Mouse (Mus musculus): Measurements from ENCODE around the gene Adamts4.

The Adamts4 gene

GRCm38 (mm10) chr1:171256095-171256818, 6.0 kb downstream of the Adamts4 start:
- no peak for DNase-seq (ENCODE audit: low read depth, low spot score)

- peak; percentile 62 for DNase-seq (ENCODE audit: low read depth, low spot score)
Observed at GRCm38 (mm10) chr1:171256937-171257548, 6.8 kb downstream of the Adamts4 start.

- no peak for DNase-seq (ENCODE audit: low read depth, low spot score)
Observed at GRCm38 (mm10) chr1:171257781-171258180, 7.6 kb downstream of the Adamts4 start.

- no peak for DNase-seq (ENCODE audit: low read depth, low spot score)
Observed at GRCm38 (mm10) chr1:171258921-171259320, 8.7 kb downstream of the Adamts4 start.

DNA sequence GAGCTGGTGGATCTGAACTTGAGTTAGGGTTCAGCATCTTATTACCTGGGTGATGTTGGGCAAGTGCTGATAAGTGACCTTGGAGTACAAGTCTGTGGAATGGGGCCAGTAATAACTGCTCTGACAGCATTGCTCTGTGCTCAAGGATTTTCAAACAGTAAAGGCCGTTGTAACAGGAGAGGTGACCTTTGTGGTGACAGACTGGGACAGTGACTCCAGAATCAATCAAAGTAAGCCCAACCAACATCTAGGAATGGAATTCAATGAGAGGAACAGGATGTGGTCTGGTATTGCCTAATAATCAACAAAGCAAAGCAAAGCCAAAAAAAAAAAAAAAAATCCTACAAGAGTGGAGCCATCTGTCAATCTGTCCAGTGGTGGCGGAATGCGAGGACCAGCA, 10.1 kb downstream of the Adamts4 start:
- DNase-seq (ENCODE audit: low read depth, low spot score): no peak

DNA sequence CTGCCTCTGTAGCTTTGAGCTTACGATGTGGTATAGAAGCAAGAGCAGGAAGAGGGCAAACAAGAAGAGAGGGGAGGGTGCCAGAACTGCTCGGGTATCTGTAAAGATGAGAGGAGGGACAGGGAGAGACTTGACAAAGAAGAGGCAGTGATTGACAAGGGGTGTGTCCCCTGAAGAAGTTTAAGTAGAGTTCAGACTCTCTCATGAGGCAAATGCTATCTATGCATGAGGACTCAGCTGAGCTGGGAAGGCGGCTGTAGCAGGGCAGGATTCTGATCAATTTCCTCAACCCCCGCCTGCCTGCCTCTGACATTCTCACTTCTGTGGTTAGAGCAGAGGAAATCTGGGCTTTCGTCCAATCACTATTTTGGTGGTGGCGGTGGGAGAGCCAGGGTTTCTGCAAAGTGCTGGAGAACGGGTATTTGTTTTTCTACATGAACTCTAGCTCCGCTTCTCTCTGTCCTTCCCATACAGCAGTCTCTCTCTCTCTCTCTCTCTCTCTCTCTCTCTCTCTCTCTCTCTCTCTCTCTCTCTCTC, 12.4 kb downstream of the Adamts4 start:
- peak; percentile 70 for DNase-seq (ENCODE audit: low read depth, low spot score)

- DNase-seq (ENCODE audit: low read depth, low spot score): peak; percentile 68
Observed at GRCm38 (mm10) chr1:171263185-171263611, 13.0 kb downstream of the Adamts4 start.

DNA sequence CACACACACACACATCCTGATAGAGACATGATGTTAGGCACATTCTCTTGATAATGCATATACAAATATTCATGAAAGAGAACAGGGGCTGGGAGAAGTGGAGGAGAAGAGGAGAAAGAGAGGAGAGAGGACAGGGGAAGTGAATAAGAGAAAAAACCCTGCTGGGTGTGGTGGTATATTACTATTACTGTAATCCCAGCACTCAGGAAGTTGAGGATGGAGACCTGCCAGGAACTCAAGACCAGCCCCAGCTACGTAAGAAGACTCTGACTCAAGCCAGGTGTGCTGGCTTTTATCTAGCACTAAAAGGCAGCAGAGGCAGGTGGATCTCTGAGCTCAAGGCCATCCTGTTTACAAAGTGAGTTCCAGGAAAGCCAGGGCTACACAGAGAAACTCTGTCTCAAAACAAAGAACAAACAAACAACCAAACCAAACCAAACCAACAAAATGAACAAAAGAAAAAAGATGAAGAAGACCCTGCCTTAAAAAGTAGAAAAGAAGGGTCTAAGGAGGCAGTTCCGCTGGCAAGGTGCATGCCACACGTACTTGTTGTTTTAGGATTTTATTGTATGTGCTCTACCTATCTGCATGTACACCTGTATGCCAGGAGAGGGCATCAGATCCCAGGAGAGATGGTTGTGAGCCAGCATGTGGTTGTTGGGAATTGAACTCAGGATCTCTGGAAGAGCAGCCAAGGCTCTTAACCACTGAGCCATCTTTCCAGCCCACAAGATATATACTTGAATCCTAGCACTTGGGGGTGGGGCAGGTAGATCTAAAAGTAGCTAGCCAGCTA, 13.6 kb downstream of the Adamts4 start:
- no peak for DNase-seq (ENCODE audit: low read depth, low spot score)

DNA sequence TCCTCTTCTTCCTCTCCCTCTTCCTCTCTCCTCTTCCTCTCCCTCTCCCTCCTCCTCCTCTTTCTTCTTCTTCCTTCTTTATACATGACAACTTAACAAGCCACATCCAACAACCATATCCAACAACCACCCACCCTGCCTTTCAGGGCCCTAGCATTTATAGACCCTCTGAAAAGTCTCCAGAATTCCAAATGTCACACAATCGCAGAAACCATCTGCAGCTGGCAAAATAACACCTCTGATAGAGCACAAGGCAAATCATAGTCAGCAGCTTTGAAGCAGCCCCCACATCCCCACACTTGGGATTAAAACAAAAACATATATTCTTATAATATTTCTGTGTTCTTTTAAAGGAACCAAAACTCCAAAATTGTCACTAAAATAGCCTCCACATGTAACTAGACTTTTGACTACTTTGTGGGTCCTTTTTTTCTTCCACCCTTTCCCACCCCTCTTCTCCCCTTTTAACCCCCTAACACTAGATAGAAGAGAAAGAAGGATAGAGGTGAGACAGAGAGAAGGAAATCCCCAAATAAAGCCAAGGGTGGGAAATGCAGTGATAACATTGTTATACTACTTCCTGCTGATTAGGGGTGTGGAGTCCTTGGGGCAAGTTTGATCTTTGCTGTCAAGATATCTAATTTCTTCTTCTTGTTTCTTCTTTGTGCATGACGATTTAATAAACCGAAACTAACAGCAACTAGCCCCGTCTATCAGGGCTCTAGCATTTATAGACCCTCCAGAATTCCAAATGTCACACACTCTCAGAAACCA, 15.9 kb downstream of the Adamts4 start:
- DNase-seq (ENCODE audit: low read depth, low spot score): no peak

- no peak for DNase-seq (ENCODE audit: low read depth, low spot score)
Observed at GRCm38 (mm10) chr1:171268341-171268740, 18.1 kb downstream of the Adamts4 start.

DNA sequence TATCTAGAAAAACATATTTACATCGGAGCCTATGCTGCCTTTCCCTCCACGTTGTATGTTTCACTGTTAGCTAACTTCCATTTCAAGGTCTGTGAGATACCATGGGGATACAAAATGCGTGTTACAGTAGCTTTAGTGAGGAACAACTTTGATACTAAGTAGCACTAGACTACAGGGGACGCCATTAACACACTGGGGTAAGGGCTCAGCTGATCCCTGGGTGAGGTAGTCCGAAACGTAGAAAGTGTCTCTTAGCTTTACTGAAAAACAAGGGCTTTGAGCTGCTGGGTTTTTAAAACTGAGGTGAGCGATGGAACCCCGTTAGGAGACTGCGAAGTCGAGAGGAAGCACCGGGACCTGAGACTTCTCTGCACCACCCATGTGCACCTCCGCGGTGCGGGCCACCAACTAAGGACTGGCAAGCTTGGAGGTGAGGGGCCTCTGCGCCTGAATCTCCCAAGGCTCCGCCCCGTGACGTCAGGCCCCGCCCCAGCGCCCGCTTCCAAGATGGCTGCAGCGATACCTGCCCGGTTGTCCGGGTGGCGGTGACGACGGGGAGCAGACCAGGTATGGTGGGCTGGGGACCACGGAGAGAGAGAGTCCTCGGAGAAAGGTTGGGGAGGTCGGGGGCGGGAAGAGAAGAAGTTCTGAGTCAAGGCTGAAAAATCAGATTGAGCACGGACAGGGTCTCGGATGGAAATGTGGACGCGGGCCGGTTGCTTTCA, 19.8 kb downstream of the Adamts4 start, which contains the start of gene B4galt3:
Gene B4galt3, plus strand, starts transcription at position 481 of the 725 bp plus-strand sequence.
- peak; percentile 85 for DNase-seq (ENCODE audit: low read depth, low spot score)

DNA sequence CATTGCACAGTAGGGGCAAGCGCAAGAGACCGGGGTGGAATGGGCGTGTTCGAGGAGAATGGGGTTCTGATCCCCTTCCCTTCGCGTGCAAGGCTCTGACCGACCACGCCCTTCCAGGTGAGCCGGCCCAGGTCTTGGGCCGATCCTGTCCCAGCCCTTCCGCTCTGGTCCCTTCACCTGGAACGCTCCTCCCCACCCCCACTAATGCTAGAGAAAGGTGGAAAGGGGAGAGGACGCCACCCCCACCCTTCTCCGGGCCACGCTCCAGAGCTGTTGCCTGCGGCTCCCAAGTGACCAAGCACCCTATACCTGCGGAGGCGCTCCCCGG, 20.3 kb downstream of the Adamts4 start:
- DNase-seq (ENCODE audit: low read depth, low spot score): no peak

GRCm38 (mm10) chr1:171271196-171271595, 21.0 kb downstream of the Adamts4 start:
- DNase-seq (ENCODE audit: low read depth, low spot score): no peak

GRCm38 (mm10) chr1:171271622-171272021, 21.4 kb downstream of the Adamts4 start:
- DNase-seq (ENCODE audit: low read depth, low spot score): no peak

GRCm38 (mm10) chr1:171272086-171272485, 21.9 kb downstream of the Adamts4 start:
- DNase-seq (ENCODE audit: low read depth, low spot score): no peak

DNA sequence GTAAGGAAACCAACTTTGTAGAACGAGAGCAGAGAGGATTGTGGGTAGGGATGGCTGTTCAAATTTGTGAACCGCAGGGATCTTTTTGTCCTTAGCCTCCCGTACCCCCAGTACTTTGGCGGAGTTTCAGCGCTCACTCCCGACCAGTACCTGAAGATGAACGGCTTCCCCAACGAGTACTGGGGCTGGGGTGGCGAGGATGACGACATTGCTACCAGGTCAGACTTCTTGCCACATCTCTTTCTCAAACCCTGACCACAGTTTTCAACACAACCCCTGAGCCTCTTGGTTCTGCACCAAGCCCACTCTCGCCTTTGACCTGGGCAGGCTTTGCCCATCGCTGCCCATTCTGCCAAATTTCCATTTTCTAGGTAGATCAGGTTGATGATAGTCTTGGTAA, 23.9 kb downstream of the Adamts4 start:
- no peak for DNase-seq (ENCODE audit: low read depth, low spot score)

DNA sequence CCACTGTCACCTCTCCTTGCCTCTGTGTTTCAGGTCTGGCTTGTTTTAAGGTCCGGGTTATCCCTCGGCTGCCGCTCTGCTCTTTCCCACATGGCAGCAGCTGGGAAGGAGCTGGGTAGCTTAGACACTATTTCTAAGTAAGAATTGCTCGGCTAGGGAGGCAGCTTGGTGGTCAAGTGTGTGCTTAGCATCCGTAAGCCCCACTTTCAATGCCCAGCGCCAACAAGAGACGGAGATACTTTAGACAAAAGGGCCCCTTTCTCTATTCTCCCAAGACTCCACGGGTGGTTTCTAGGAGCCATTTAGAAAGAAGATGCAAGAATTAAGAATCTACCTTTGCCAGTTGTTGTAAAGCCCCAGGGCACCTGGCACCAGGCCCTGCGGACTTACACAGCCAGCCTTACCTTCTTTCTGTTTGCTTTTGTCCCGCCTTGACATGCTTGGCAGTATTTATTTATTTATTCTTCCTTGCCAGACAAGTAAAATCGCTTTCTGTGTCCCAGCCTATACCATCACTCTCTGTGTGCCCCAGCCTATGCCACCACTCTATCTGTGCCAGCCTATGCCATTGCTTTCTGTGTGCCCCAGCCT, 25.0 kb downstream of the Adamts4 start:
- no peak for DNase-seq (ENCODE audit: low read depth, low spot score)

DNA sequence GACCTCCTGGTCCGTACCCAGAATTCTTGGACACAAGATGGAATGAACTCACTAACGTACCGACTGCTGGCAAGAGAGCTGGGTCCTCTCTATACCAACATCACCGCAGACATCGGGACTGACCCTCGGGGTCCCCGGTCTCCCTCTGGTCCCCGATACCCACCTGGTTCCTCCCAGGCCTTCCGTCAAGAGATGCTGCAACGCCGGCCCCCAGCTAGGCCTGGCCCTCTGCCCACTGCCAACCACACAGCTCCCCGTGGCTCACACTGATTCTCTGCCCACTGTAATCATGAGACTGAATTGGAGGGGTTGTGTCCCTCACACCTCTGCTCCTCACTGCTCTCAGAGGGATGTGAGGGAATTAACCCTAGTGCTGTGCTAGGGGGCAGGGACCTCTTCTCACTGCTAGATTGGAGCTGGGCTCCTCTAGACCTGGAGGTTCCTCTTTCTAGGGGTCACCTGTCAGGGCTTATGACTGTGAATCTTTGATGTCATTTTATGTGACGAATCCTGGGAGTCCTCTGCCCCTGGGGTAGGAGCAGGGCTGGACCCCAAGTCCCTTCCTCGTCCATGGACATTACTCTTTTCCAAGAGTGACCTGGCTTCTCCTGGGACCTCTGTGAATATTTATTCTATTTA, 26.0 kb downstream of the Adamts4 start:
- no peak for DNase-seq (ENCODE audit: low read depth, low spot score)

DNA sequence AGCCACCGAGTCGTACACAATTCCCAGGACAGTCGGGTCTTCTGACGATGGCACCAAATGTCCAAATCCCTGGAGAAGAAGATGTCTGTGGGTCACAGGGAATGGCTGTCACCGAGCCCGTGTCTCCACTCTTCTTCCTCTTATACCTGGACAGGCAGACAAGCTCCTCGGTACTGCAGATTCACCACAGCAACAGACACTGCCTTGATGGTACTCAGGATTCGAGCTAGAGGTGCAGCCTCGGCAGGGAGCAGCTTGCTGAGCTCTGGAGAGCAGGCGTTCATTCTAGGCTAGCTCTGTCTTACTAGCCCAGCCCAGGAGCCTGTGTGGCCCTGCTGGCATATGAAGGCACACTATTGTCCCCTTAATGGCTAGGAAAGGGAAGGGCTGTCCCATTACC, 27.5 kb downstream of the Adamts4 start:
- DNase-seq (ENCODE audit: low read depth, low spot score): no peak

DNA sequence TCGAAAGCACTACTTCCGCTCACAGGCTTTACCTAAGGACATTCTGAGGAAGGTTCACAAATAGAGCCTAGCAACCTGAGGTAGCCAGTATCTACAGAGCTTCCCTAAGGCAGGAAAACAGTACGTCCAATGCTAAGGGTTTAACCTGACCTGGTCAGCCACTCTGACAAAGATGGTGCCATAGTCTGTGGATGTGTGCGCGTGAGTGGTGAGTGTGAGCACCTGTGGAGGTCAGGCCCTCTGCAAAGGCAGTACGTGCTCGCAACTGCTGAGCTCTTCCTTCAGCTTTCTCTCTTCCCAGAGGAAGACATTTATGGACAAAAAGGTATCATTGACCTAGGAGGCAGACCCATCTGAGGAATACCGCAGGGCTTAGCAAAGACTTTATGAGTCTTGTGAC, 28.2 kb downstream of the Adamts4 start:
- no peak for DNase-seq (ENCODE audit: low read depth, low spot score)

Data from skeletal muscle tissue, adult 2 months (tissue).